Mouse (Mus musculus): ENCODE measurements around the gene Cabp4. TPM values are rescaled to one million over a fixed set of nuclear protein-coding genes. Genes with fewer than 3 reads are reported as not detected.

Gene Cabp4
- polyA plus RNA-seq, 1 experiment from 2014 or later, result not detected

DNA sequence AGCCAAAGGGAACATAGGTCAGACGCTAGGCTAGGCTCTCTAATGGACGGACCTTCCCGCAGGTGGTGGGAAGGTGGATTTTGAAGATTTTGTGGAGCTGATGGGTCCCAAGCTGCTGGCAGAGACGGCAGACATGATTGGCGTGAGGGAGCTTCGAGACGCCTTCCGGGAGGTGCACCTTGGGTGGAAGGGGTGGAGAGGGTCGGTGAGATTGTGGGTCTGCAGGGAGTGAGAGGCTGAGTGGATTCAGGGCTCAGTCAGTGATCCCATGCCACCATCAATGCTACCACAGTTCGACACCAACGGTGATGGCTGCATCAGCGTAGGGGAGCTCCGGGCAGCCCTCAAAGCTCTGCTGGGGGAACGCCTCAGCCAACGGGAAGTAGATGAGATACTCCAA lies 57.7 kb downstream of the Cabp4 start:
- 81% methylated on average over 15 of the region's 15 CpGs for WGBS
- DNase-seq (ENCODE audit: low spot score), result peak; percentile 69
- Histone ChIP-seq H3K9me3 (no peaks in the 10 kb centered on the region), H3K4me3 (no peak overlapping the region), H3K36me3 (no peaks in the 10 kb centered on the region), H3K27ac (no peak overlapping the region), H3K27me3 (ENCODE audit: insufficient read depth, poor library complexity, severe bottlenecking) (peaks cover 52% of the 10 kb centered on the region), H3K4me1 (no peaks in the 10 kb centered on the region)

Other genes starting within 250 kb of the Cabp4 start
- 22.5 and 32.2 TPM in 2 replicates for gene Tcirg1, start 236.9 kb downstream of the Cabp4 start, polyA plus RNA-seq (2016; fragmentation: Nextera tagmentation; extraction: Ambion mirVana)
- gene Ndufs8, start 231.3 kb downstream of the Cabp4 start, polyA plus RNA-seq (2016; fragmentation: Nextera tagmentation; extraction: Ambion mirVana), result 323 and 356 TPM in 2 replicates
- 2.1 and 3.0 TPM in 2 replicates for gene Aldh3b1, start 214.2 kb downstream of the Cabp4 start, polyA plus RNA-seq (2016; fragmentation: Nextera tagmentation; extraction: Ambion mirVana)
- 4.4 and 5.0 TPM in 2 replicates for gene Unc93b1, start 208.8 kb downstream of the Cabp4 start, polyA plus RNA-seq (2016; fragmentation: Nextera tagmentation; extraction: Ambion mirVana)
- not detected in 2 replicates for gene Aldh3b3, start 185.4 kb downstream of the Cabp4 start, polyA plus RNA-seq (2016; fragmentation: Nextera tagmentation; extraction: Ambion mirVana)
- gene Aldh3b2, start 171.7 kb downstream of the Cabp4 start, polyA plus RNA-seq (2016; fragmentation: Nextera tagmentation; extraction: Ambion mirVana), result 0.51 and 1.8 TPM in 2 replicates
- 9.5 and 10.3 TPM in 2 replicates for gene Acy3, start 157.5 kb downstream of the Cabp4 start, polyA plus RNA-seq (2016; fragmentation: Nextera tagmentation; extraction: Ambion mirVana)
- gene Tbx10, start 151.3 kb downstream of the Cabp4 start, polyA plus RNA-seq (2016; fragmentation: Nextera tagmentation; extraction: Ambion mirVana), result 0.45 TPM in 1 of 2 replicates, not detected in the other
- gene Nudt8, start 143.5 kb downstream of the Cabp4 start, polyA plus RNA-seq (2016; fragmentation: Nextera tagmentation; extraction: Ambion mirVana), result 40.2 and 52.4 TPM in 2 replicates
- 4.1 and 5.2 TPM in 2 replicates for gene Gm49405, start 143.4 kb downstream of the Cabp4 start, polyA plus RNA-seq (2016; fragmentation: Nextera tagmentation; extraction: Ambion mirVana)
- gene Doc2g, start 140.7 kb downstream of the Cabp4 start, polyA plus RNA-seq (2016; fragmentation: Nextera tagmentation; extraction: Ambion mirVana), result 32.4 and 75.0 TPM in 2 replicates
- 298 and 420 TPM in 2 replicates for gene Ndufv1, start 131.2 kb downstream of the Cabp4 start, polyA plus RNA-seq (2016; fragmentation: Nextera tagmentation; extraction: Ambion mirVana)
- gene Gstp1, start 106.0 kb downstream of the Cabp4 start, polyA plus RNA-seq (2016; fragmentation: Nextera tagmentation; extraction: Ambion mirVana), result 402 and 470 TPM in 2 replicates
- gene Gstp2, start 98.0 kb downstream of the Cabp4 start, polyA plus RNA-seq (2016; fragmentation: Nextera tagmentation; extraction: Ambion mirVana), result 2.9 TPM in 2 replicates
- 0.37 TPM in 1 of 2 replicates, not detected in the other for gene Gstp3, start 84.5 kb downstream of the Cabp4 start, polyA plus RNA-seq (2016; fragmentation: Nextera tagmentation; extraction: Ambion mirVana)
- not detected in 2 replicates for gene Cabp2, start 62.5 kb downstream of the Cabp4 start, polyA plus RNA-seq (2016; fragmentation: Nextera tagmentation; extraction: Ambion mirVana)
- gene Cdk2ap2, start 46.9 kb downstream of the Cabp4 start, polyA plus RNA-seq (2016; fragmentation: Nextera tagmentation; extraction: Ambion mirVana), result 67.9 and 86.0 TPM in 2 replicates
- 14.3 and 21.2 TPM in 2 replicates for gene Pitpnm1, start 44.0 kb downstream of the Cabp4 start, polyA plus RNA-seq (2016; fragmentation: Nextera tagmentation; extraction: Ambion mirVana)
- 89.7 and 93.8 TPM in 2 replicates for gene Aip, start 18.2 kb downstream of the Cabp4 start, polyA plus RNA-seq (2016; fragmentation: Nextera tagmentation; extraction: Ambion mirVana)
- gene Gpr152, start 4.2 kb downstream of the Cabp4 start, polyA plus RNA-seq (2016; fragmentation: Nextera tagmentation; extraction: Ambion mirVana), result not detected in 2 replicates
- gene Coro1b, start 4.6 kb upstream of the Cabp4 start, polyA plus RNA-seq (2016; fragmentation: Nextera tagmentation; extraction: Ambion mirVana), result 135 and 146 TPM in 2 replicates
- 1.8 and 4.4 TPM in 2 replicates for gene Ptprcap, start 9.6 kb upstream of the Cabp4 start, polyA plus RNA-seq (2016; fragmentation: Nextera tagmentation; extraction: Ambion mirVana)
- gene Rps6kb2, start 19.3 kb upstream of the Cabp4 start, polyA plus RNA-seq (2016; fragmentation: Nextera tagmentation; extraction: Ambion mirVana), result 53.4 and 57.0 TPM in 2 replicates
- 2.3 and 2.8 TPM in 2 replicates for gene Carns1, start 31.4 kb upstream of the Cabp4 start, polyA plus RNA-seq (2016; fragmentation: Nextera tagmentation; extraction: Ambion mirVana)
- 0.94 and 1.5 TPM in 2 replicates for gene Tbc1d10c, start 47.3 kb upstream of the Cabp4 start, polyA plus RNA-seq (2016; fragmentation: Nextera tagmentation; extraction: Ambion mirVana)
- gene Ppp1ca, start 48.0 kb upstream of the Cabp4 start, polyA plus RNA-seq (2016; fragmentation: Nextera tagmentation; extraction: Ambion mirVana), result 876 and 946 TPM in 2 replicates
- 33.0 and 40.0 TPM in 2 replicates for gene Rad9a, start 57.6 kb upstream of the Cabp4 start, polyA plus RNA-seq (2016; fragmentation: Nextera tagmentation; extraction: Ambion mirVana)
- gene Clcf1, start 70.2 kb upstream of the Cabp4 start, polyA plus RNA-seq (2016; fragmentation: Nextera tagmentation; extraction: Ambion mirVana), result 2.1 and 3.4 TPM in 2 replicates
- not detected in 2 replicates for gene AC109138.7, start 70.3 kb upstream of the Cabp4 start, polyA plus RNA-seq (2016; fragmentation: Nextera tagmentation; extraction: Ambion mirVana)
- 15.5 and 18.7 TPM in 2 replicates for gene Pold4, start 87.9 kb upstream of the Cabp4 start, polyA plus RNA-seq (2016; fragmentation: Nextera tagmentation; extraction: Ambion mirVana)
- gene Ssh3, start 125.1 kb upstream of the Cabp4 start, polyA plus RNA-seq (2016; fragmentation: Nextera tagmentation; extraction: Ambion mirVana), result 2.9 and 3.5 TPM in 2 replicates
- 1.9 and 3.6 TPM in 2 replicates for gene Ankrd13d, start 139.1 kb upstream of the Cabp4 start, polyA plus RNA-seq (2016; fragmentation: Nextera tagmentation; extraction: Ambion mirVana)
- gene Grk2, start 162.2 kb upstream of the Cabp4 start, polyA plus RNA-seq (2016; fragmentation: Nextera tagmentation; extraction: Ambion mirVana), result 12.0 and 16.5 TPM in 2 replicates

All from heart, embryonic 10.5 days (tissue).